Mouse (Mus musculus) spleen, postnatal 4 days (tissue): ENCODE measurements around the gene Kcnd3.

Experiments
- DNase-seq, 2 experiments: peaks; one replicate each; pipeline ENCODE4 v3.0.0; 2022; ENCODE audit warnings: low spot score in 2 of 2

Kcnd3 gene

GRCm38 (mm10) chr3:105457657-105458056 lies 5.5 kb downstream of the Kcnd3 start:
- no peak for DNase-seq

- DNase-seq = no peak
Observed at GRCm38 (mm10) chr3:105466538-105466937, 14.4 kb downstream of the Kcnd3 start.

GRCm38 (mm10) chr3:105472564-105472963 lies 20.4 kb downstream of the Kcnd3 start:
- no peak for DNase-seq

GRCm38 (mm10) chr3:105476408-105476807 lies 24.3 kb downstream of the Kcnd3 start:
- no peak for DNase-seq

GRCm38 (mm10) chr3:105478876-105479275 lies 26.7 kb downstream of the Kcnd3 start:
- DNase-seq = no peak

- no peak for DNase-seq
Observed at GRCm38 (mm10) chr3:105481419-105481818, 29.3 kb downstream of the Kcnd3 start.

- DNase-seq = no peak
Observed at GRCm38 (mm10) chr3:105483651-105484052, 31.5 kb downstream of the Kcnd3 start.

- no peak for DNase-seq
Observed at GRCm38 (mm10) chr3:105487171-105487570, 35.0 kb downstream of the Kcnd3 start.

- no peak for DNase-seq
Observed at GRCm38 (mm10) chr3:105489607-105490006, 37.5 kb downstream of the Kcnd3 start.

GRCm38 (mm10) chr3:105494886-105495285 lies 42.8 kb downstream of the Kcnd3 start:
- no peak for DNase-seq

GRCm38 (mm10) chr3:105496216-105496615 lies 44.1 kb downstream of the Kcnd3 start:
- no peak for DNase-seq

GRCm38 (mm10) chr3:105496935-105497334 lies 44.8 kb downstream of the Kcnd3 start:
- no peak for DNase-seq

GRCm38 (mm10) chr3:105501071-105501470 lies 48.9 kb downstream of the Kcnd3 start:
- no peak for DNase-seq

GRCm38 (mm10) chr3:105504272-105504671 lies 52.1 kb downstream of the Kcnd3 start:
- no peak for DNase-seq

- DNase-seq = no peak
Observed at GRCm38 (mm10) chr3:105505161-105505872, 53.2 kb downstream of the Kcnd3 start.

GRCm38 (mm10) chr3:105505873-105506170 lies 53.7 kb downstream of the Kcnd3 start:
- no peak for DNase-seq

GRCm38 (mm10) chr3:105506592-105506991 lies 54.5 kb downstream of the Kcnd3 start:
- no peak for DNase-seq

GRCm38 (mm10) chr3:105509321-105509720 lies 57.2 kb downstream of the Kcnd3 start:
- DNase-seq = no peak

- no peak for DNase-seq
Observed at GRCm38 (mm10) chr3:105511836-105512235, 59.7 kb downstream of the Kcnd3 start.

- DNase-seq = no peak
Observed at GRCm38 (mm10) chr3:105514215-105514614, 62.1 kb downstream of the Kcnd3 start.

GRCm38 (mm10) chr3:105515035-105515434 lies 62.9 kb downstream of the Kcnd3 start:
- no peak for DNase-seq

GRCm38 (mm10) chr3:105515640-105516039 lies 63.5 kb downstream of the Kcnd3 start:
- DNase-seq = no peak

- no peak for DNase-seq
Observed at GRCm38 (mm10) chr3:105520446-105520845, 68.3 kb downstream of the Kcnd3 start.

GRCm38 (mm10) chr3:105521178-105521631 lies 69.1 kb downstream of the Kcnd3 start:
- DNase-seq = no peak
